Mouse (Mus musculus): ENCODE measurements at regions not wholly inside any gene's neighbourhood (a gene's known extent, or its start where the extent isn't known, plus 50 kb on each side); places are given as distances from the start of the nearest gene placed in this dataset.

GRCm38 (mm10) chr5:132923365-132923764, 380.2 kb upstream of the Auts2 start:
- TF ChIP-seq POLR2A (IDR thresholded peaks at IDR 0.05; ENCODE audit: low read depth, low read length) (no peak), CTCF (IDR thresholded peaks at IDR 0.05; ENCODE audit: extremely low read depth, insufficient read depth, insufficient read length, insufficient replicate concordance) (no peak)
